Mouse (Mus musculus) embryonic facial prominence, embryonic 15.5 days (tissue): ENCODE data around the gene Ptprj. TPM values are rescaled to one million over a fixed set of nuclear protein-coding genes. Genes with fewer than 3 reads are reported as not detected.

Source experiments
- ATAC-seq: fragments of 200-750 bp; cut with Nextera tagmentation; 2 replicates; pipeline ENCODE4 v1.8.0; 2017; ENCODE audit warnings: low read depth, moderate TSS enrichment; ENCODE audit not compliant: insufficient number of reproducible peaks, low FRiP score, low TSS enrichment
- H3K27ac ChIP-seq: fragments of 300-500 bp; sonication (generic); replicated peaks from 2 replicates; pipeline ENCODE4 v1.5.1; 2015; ENCODE audit warnings: mild to moderate bottlenecking, inconsistent platforms
- H3K27me3 ChIP-seq: fragments of 300-500 bp; sonication (generic); 2 replicates; pipeline ENCODE4 v1.6.1; 2015; ENCODE audit warnings: inconsistent platforms
- H3K36me3 ChIP-seq: fragments of 300-500 bp; sonication (generic); 2 replicates; pipeline ENCODE4 v1.6.1; 2015; ENCODE audit warnings: mild to moderate bottlenecking, inconsistent platforms
- H3K4me1 ChIP-seq: fragments of 300-500 bp; sonication (generic); 2 replicates; pipeline ENCODE4 v1.6.1; 2015; ENCODE audit warnings: inconsistent platforms
- H3K4me2 ChIP-seq: fragments of 300-500 bp; sonication (generic); replicated peaks from 2 replicates; pipeline ENCODE4 v1.6.1; 2015; ENCODE audit warnings: mild to moderate bottlenecking, inconsistent platforms
- H3K4me3 ChIP-seq: fragments of 300-500 bp; sonication (generic); replicated peaks from 2 replicates; pipeline ENCODE4 v1.5.1; 2015; ENCODE audit warnings: mild to moderate bottlenecking, inconsistent platforms
- H3K9ac ChIP-seq: fragments of 300-500 bp; sonication (generic); 2 replicates; pipeline ENCODE4 v1.6.1; 2015; ENCODE audit warnings: inconsistent platforms
- H3K9me3 ChIP-seq: fragments of 300-500 bp; sonication (generic); replicated peaks from 2 replicates; pipeline ENCODE4 v1.6.1; 2016; ENCODE audit warnings: inconsistent platforms
- WGBS: fragments of 180-500 bp; shearing (Covaris S2); methylation state at CpG from one replicate; pipeline ENCODE4 v1.1.7; 2015; 5-methylcytosine and 5-hydroxymethylcytosine counted together
- polyA plus RNA-seq: library from polyadenylated mRNA; unstranded; fragments of >200 nt; fragmentation: Nextera tagmentation; extraction: Ambion mirVana; gene quantifications from 2 replicates; pipeline ENCODE4 v1.2.1, GENCODE M21; 2015

Ptprj gene
- polyA plus RNA-seq, 1 experiment from 2014 or later, result 2.7 TPM

DNA sequence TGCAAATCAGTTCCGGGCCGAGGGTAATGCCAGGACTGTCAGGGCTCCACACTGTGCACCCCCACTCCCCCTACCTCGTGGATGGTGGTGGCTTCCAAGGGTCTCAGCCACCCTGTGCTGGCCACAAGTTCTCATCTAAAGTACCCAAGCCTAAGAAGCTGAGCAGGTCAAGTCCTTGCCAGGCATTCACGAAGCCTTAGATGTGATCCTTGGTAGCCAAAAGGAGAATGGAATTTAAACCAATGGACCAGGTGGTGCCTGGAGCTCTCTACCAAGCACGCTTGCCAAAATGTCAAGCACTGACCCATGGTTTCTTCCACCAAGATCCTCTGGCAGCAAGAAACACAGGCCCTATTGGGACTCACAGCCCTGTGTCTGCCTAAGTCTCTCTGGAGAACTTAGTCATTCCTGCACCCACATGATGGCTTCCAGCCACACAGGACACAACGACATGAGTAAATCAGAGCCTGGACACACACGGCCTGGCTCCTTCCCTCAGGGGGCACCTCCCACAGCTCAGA, 11.4 kb downstream of the Ptprj start:
- Histone ChIP-seq H3K27me3 (no peaks in the 10 kb centered on the region; the same call in 1 of the 2 replicates), H3K9me3 (no peaks in the 10 kb centered on the region), H3K4me3 (no peak overlapping the region), H3K4me2 (no peak overlapping the region), H3K4me1 (peaks cover 26% of the 10 kb centered on the region), H3K36me3 (no peaks in the 10 kb centered on the region), H3K9ac (no peak overlapping the region), H3K27ac (no peak overlapping the region)
- no peak for ATAC-seq
- 82% methylated on average over 7 of the region's 7 CpGs for WGBS

DNA sequence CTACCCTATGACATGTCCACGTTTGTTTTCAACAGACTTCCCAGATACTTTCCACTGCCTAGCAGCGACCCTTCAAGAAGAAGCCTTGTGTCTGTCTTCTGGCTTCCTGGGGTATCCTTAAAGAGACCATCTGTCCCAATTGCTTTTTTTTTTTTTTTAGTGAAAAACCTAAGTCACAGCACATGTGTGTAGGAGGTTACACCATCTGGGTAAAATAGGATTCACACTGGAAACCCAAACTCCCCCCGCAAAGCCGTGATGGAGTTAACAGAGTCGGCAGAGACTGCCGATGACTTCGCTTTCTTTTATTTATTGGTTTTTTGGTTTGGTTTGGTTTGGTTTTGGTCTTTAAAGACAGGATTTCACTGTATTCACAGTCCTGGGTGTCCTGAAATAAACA, 12.4 kb downstream of the Ptprj start:
- Histone ChIP-seq H3K27me3 (no peaks in the 10 kb centered on the region; the same call in 1 of the 2 replicates), H3K9me3 (no peaks in the 10 kb centered on the region), H3K27ac (no peak overlapping the region), H3K4me1 (peaks cover 24% of the 10 kb centered on the region), H3K4me2 (no peak overlapping the region), H3K36me3 (no peaks in the 10 kb centered on the region), H3K4me3 (no peak overlapping the region), H3K9ac (no peak overlapping the region)
- WGBS, result 71% methylated on average over 7 of the region's 7 CpGs
- ATAC-seq, result no peak

DNA sequence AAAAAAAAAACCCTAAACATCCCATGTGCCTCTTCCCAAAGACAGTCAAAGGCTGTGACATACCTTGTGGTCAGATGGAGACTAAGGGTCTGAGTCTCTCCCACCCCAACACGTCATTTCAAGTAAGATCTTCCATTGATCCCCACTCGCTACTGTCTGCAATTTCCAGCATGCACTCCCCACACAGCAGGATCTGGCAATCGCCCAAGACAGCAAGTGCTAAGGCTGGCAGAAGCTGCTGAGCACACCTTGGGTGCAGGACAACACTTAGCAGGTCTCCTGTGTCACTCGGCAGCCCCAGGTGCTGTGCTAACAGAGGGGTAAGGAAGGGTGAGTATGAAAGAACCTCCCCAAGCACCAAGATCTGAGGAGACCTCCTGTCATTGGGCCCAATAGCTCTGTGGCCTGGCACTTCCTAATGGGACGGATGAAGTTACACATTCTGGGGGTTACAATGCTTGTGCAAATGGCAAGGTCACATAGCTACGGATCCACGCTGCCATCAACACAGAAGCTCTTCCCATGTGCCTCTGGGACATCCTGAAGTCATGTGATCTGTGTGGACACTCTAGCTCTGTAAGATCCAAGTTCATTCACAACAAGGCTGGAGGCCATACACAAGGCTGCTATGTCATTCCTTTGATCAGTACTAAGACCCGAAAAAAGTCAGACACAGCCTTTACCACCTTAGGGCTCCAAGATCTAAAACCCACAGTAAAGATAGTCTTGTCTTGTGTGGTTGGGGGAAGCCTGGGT, 13.5 kb downstream of the Ptprj start:
- no peak overlapping the region for H3K27ac ChIP-seq
- H3K36me3 ChIP-seq, result no peaks in the 10 kb centered on the region
- no peak overlapping the region for H3K9ac ChIP-seq
- no peak overlapping the region for H3K4me2 ChIP-seq
- ATAC-seq, result no peak
- no peak overlapping the region for H3K4me3 ChIP-seq
- 58% methylated on average over 8 of the region's 8 CpGs for WGBS
- H3K4me1 ChIP-seq, result peaks cover 27% of the 10 kb centered on the region
- no peaks in the 10 kb centered on the region; the same call in 1 of the 2 replicates for H3K27me3 ChIP-seq
- H3K9me3 ChIP-seq, result no peaks in the 10 kb centered on the region

DNA sequence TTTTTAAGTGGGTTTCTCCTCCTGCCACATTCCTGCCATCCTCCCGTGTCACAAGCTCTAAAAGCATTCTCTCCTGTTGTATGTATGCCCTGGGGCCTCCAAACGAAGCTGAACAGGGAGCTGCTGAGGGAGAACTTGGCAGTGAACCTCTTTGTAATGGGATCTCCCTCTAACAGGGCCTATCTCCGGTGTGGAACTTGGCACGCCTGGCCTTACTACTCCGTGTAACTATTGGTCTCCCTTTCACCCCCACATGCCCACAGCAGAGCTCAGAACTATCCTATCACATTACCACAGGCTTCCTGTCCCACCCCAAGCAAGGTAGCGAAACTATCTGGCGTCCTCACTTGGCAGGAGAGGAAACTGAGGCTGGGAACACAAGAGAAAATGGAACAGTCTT, 14.4 kb downstream of the Ptprj start:
- Histone ChIP-seq H3K4me1 (peaks cover 27% of the 10 kb centered on the region), H3K4me2 (no peak overlapping the region), H3K9me3 (no peaks in the 10 kb centered on the region), H3K27ac (0 out of 2 replicates have a peak overlapping the region, but pooled peaks have one; percentile 3), H3K9ac (no peak overlapping the region), H3K4me3 (no peak overlapping the region), H3K27me3 (no peaks in the 10 kb centered on the region; the same call in 1 of the 2 replicates), H3K36me3 (no peaks in the 10 kb centered on the region)
- peak; percentile 60; the same call in 1 of the 2 replicates for ATAC-seq
- 30% methylated on average over 7 of the region's 7 CpGs for WGBS

DNA sequence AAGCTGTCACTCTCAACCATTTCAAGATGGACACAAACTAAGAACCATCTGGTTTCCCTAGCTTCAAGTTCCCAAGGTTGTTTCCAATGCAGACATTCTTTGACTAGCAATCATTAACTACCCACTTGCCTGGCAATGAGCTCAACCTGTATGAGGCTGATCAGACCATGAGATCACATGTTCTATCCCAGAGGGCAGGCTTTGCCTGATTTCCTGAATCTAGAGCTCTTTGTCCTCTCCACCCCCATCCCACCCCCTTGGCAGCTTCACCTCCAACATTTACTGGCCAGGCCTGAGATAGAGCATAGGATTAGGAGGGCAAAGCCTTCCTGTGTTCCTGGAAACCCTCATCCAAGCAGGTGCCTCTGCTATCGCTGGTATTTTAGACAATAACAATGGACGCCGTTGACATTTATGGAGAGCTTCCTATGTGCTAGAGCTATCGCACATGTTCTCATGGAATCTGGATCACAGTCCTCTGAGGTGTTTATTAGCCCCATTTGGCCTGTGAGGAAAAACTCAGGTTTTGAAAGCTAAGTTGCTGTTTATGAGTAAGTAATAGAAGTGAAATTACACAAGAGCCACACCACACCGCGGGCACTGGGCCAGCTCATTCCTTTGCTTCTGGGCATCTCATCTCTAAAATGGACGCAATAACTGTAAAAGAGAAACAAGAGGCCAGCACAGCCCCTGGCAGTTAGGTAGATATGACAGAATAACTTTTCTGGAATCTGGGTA, 15.1 kb downstream of the Ptprj start:
- Histone ChIP-seq H3K4me3 (no peak overlapping the region), H3K9ac (no peak overlapping the region), H3K36me3 (no peaks in the 10 kb centered on the region), H3K4me1 (peaks cover 27% of the 10 kb centered on the region), H3K27me3 (no peaks in the 10 kb centered on the region; the same call in 1 of the 2 replicates), H3K9me3 (no peaks in the 10 kb centered on the region), H3K4me2 (no peak overlapping the region), H3K27ac (no peak overlapping the region)
- WGBS, result 86% methylated on average over 7 of the region's 7 CpGs
- no peak for ATAC-seq

DNA sequence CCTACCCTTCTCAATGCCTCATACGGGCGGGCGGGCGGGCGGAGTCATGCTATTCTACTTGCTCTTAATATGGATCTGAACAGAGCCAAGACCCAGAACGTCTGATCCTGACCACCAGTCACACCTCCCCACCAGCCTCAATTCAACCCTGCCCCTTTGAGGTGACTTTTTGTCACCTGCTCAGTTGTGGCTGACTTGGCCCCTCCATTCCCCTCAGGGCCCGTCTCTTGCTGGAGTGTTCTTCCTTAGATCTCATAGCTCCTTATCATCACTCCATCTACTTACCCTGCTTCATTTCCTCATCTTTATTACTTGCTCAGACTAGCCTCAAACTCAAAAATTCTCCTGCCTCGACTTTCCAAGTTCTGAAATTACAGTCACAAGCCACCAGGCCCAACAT, 15.9 kb downstream of the Ptprj start:
- ATAC-seq, result no peak
- H3K9me3 ChIP-seq, result no peaks in the 10 kb centered on the region
- no peaks in the 10 kb centered on the region; the same call in 1 of the 2 replicates for H3K27me3 ChIP-seq
- H3K36me3 ChIP-seq, result no peaks in the 10 kb centered on the region
- no peak overlapping the region for H3K9ac ChIP-seq
- no peak overlapping the region for H3K27ac ChIP-seq
- no peak overlapping the region for H3K4me2 ChIP-seq
- peaks cover 27% of the 10 kb centered on the region for H3K4me1 ChIP-seq
- 74% methylated on average over 8 of the region's 8 CpGs for WGBS
- H3K4me3 ChIP-seq, result no peak overlapping the region

DNA sequence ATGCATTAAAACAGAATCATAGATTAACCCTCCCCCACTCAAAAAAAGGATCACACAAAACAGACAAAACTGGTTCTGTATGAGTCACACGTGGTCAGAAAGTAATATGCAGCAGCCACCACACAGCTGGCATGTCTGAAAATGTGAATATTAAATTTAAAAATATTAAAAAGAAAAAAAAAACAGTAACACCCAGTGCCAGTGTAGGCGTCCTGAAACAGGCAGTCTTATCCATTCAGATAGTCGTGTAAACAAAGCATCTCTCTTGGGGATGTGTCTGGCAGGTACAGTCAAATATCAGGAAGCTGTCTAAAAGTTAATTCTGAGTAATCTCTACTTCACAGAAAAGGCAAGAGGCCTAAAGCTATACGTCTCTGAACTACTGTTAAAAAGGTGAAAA, 17.3 kb downstream of the Ptprj start:
- H3K27me3 ChIP-seq, result no peaks in the 10 kb centered on the region; the same call in 1 of the 2 replicates
- ATAC-seq, result no peak
- 61% methylated on average over 4 of the region's 4 CpGs for WGBS

DNA sequence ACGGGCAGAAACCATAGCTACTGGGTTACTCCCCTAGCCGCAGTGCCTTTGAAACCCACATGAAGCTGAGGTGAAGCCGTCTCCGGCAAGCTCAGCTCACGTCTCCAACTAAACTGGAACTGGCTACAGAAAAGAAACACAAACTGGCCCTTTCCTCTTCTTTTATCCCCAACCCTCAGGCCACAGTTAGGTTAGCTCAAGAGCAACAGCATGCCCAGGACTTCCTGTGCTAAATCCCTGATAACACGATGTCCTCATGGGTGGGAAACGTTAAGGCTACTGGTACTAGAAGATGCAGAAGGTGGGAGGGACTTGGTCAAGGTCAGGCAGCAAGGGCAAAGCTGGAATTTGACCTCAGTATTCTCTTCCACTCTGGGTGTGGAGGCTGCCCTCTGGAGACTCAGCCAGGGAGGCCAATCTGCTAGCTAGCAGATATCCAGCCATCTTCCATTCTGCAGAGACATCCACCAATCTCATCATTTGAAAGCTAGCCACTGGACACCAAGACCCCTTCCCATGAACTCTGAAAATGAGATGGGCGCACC, 18.2 kb downstream of the Ptprj start:
- Histone ChIP-seq H3K27me3 (no peaks in the 10 kb centered on the region), H3K4me2 (no peak overlapping the region), H3K36me3 (no peaks in the 10 kb centered on the region), H3K4me1 (peaks cover 27% of the 10 kb centered on the region), H3K27ac (no peak overlapping the region), H3K4me3 (no peak overlapping the region), H3K9me3 (no peaks in the 10 kb centered on the region), H3K9ac (no peak overlapping the region)
- no peak for ATAC-seq
- 65% methylated on average over 8 of the region's 8 CpGs for WGBS

More for the DNA sequence above, 17.3 kb downstream of the Ptprj start:
- Histone ChIP-seq H3K9ac (no peak overlapping the region), H3K4me1 (peaks cover 27% of the 10 kb centered on the region), H3K4me3 (no peak overlapping the region), H3K9me3 (no peaks in the 10 kb centered on the region), H3K27ac (no peak overlapping the region), H3K36me3 (no peaks in the 10 kb centered on the region), H3K4me2 (no peak overlapping the region)

DNA sequence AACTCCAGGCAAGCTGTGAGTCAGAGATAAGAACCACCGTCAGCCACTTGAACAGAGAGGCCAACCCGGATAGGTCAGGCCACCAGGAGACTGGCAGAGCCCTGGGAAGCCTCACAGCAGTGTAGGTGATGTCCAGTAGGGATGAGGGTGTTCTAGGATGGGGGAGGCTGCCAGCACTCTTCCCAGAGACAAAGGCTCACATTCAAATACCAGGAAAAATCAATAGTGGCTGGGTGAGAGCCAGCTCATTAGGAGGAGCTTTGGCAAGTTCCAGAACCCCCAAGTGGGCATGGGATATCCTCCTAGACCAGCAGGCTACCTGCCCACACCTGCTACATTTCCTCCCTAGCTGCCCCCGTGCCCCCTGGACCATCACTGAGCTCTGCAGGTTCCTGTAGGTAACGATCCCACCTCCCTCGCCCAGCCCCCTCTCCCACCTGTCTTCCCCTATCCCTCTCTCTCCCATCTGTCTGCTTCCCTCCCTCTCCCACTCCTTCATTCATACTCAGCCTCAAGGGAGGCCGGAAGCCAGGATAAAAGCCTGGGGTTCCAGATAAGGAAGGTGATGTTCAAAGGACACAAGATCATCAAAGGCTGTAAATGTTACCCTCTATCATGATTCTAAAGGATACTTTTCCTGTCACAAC, 20.1 kb downstream of the Ptprj start:
- Histone ChIP-seq H3K4me1 (peaks cover 12% of the 10 kb centered on the region), H3K36me3 (no peaks in the 10 kb centered on the region), H3K9me3 (no peaks in the 10 kb centered on the region), H3K4me3 (no peak overlapping the region), H3K4me2 (no peak overlapping the region), H3K27me3 (no peaks in the 10 kb centered on the region), H3K27ac (no peak overlapping the region), H3K9ac (no peak overlapping the region)
- 64% methylated on average over 6 of the region's 6 CpGs for WGBS
- ATAC-seq, result no peak

DNA sequence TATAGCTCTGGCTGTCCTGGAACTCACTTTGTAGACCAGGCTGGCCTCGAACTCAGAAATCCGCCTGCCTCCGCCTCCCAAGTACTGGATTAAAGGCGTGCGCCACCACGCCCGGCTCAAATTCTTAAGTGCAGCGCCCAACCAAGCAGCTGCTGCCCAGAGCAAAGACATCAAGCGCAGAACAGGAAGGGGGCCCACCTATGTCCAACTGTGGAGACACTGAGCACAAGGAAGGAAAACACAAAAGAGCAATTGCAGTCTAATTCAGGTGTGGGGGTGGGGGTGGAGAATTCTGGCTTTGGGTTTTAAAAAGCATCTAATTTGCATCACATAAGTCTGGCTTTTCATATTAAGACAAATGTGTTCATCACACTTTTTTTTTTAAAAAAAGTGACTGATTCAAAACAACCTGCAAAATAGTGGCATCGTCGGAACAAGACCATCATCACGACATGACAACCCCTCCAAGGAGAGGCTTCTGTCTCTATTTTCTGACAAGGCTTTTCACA, 20.7 kb downstream of the Ptprj start:
- WGBS, result 80% methylated on average over 12 of the region's 12 CpGs
- no peak overlapping the region for H3K4me2 ChIP-seq
- no peak for ATAC-seq
- no peaks in the 10 kb centered on the region for H3K27me3 ChIP-seq
- no peak overlapping the region for H3K4me3 ChIP-seq
- no peaks in the 10 kb centered on the region for H3K36me3 ChIP-seq
- H3K9ac ChIP-seq, result no peak overlapping the region
- no peak overlapping the region for H3K27ac ChIP-seq
- H3K9me3 ChIP-seq, result no peaks in the 10 kb centered on the region
- peaks cover 6% of the 10 kb centered on the region; the same call in 1 of the 2 replicates for H3K4me1 ChIP-seq
